Mouse (Mus musculus) limb, embryonic 15.5 days (tissue): ENCODE results near the gene Gm5938. TPM values are rescaled to one million over a fixed set of nuclear protein-coding genes. Genes with fewer than 3 reads are reported as not detected.

Source experiments
- ATAC-seq: fragments of 200-750 bp; cut with Nextera tagmentation; 2 replicates; pipeline ENCODE4 v1.8.0; 2017; ENCODE audit warnings: low read depth, moderate TSS enrichment; ENCODE audit not compliant: insufficient number of reproducible peaks, low FRiP score, low TSS enrichment
- H3K27ac ChIP-seq: fragments of 300-500 bp; sonication (generic); 2 replicates; pipeline ENCODE4 v1.5.1; 2015; ENCODE audit warnings: moderate library complexity, mild to moderate bottlenecking, inconsistent platforms
- H3K27me3 ChIP-seq: fragments of 300-500 bp; sonication (generic); 2 replicates; pipeline ENCODE4 v1.6.1; 2015; ENCODE audit warnings: inconsistent platforms
- H3K36me3 ChIP-seq: fragments of 300-500 bp; sonication (generic); 2 replicates; pipeline ENCODE4 v1.6.1; 2015; ENCODE audit warnings: inconsistent platforms
- H3K4me1 ChIP-seq: fragments of 300-500 bp; sonication (generic); 2 replicates; pipeline ENCODE4 v1.6.1; 2015; ENCODE audit warnings: inconsistent platforms
- H3K4me2 ChIP-seq: fragments of 300-500 bp; sonication (generic); 2 replicates; pipeline ENCODE4 v1.6.1; 2015; ENCODE audit warnings: mild to moderate bottlenecking, inconsistent platforms
- H3K4me3 ChIP-seq: fragments of 300-500 bp; sonication (generic); 2 replicates; pipeline ENCODE4 v1.5.1; 2015; ENCODE audit warnings: mild to moderate bottlenecking, inconsistent platforms
- H3K9ac ChIP-seq: fragments of 300-500 bp; sonication (generic); 2 replicates; pipeline ENCODE4 v1.6.1; 2015; ENCODE audit warnings: inconsistent platforms
- H3K9me3 ChIP-seq: fragments of 300-500 bp; sonication (generic); 2 replicates; pipeline ENCODE4 v1.6.1; 2016; ENCODE audit warnings: inconsistent platforms
- whole genome bisulfite sequencing: fragments of 180-500 bp; shearing (Covaris S2); methylation state at CpG from one replicate; pipeline ENCODE4 v1.1.7; 2015; 5-methylcytosine and 5-hydroxymethylcytosine counted together
- polyA plus RNA-seq: library from polyadenylated mRNA; unstranded; fragments of >200 nt; fragmentation: Nextera tagmentation; extraction: Ambion mirVana; gene quantifications from 2 replicates; pipeline ENCODE4 v1.2.1, GENCODE M21; 2015

The Gm5938 gene
- not detected in 2 replicates for polyA plus RNA-seq

DNA sequence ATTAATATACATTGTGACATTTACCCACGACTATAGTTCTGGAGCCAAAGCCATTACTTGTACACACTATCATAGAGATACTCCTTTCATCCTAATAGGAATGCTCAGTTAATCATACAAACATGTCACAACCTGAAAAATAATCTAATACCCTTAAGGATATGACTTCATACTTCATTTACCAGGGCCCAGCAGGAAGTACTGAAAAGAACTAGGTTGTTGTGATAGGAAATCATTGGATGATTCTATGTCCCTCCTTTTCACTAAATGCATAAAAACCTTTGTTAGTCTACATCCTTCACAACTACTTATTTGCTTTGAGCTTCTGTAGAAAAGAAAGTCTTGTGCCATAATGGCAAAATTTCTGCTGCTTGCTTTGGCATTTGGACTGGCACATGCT lies at the start of gene Gm5938:
Gene Gm5938, plus strand, starts transcription at position 301 of the 400 bp plus-strand sequence.
- ATAC-seq = no peak
- H3K9ac ChIP-seq = no peak within 1 kb of the TSS
- 55% methylated on average over 1 of the region's 1 CpGs for WGBS
- no peak within 1 kb of the TSS for H3K4me3 ChIP-seq
- no peaks in the 10 kb centered on the region for H3K27me3 ChIP-seq
- no peak within 1 kb of the TSS for H3K27ac ChIP-seq
- H3K36me3 ChIP-seq = no peaks in the 10 kb centered on the region
- H3K4me1 ChIP-seq = no peaks in the 10 kb centered on the region
- H3K9me3 ChIP-seq = no peaks in the 10 kb centered on the region
- no peak within 1 kb of the TSS for H3K4me2 ChIP-seq

DNA sequence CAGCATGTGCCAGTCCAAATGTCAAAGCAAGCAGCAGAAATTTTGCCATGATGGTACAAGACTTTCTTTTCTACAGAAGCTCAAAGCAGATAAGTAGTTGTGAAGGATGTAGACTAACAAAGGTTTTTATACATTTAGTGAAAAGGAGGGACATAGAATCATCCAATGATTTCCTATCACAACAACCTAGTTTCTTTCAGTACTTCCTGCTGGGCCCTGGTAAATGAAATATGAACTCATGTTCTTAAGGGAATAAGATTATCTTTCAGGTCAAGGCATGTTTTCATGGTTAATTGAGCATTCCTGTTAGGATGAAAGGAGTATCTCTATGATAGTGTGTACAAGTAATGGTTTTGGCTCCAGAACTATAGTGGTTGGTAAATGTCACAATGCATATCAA lies 34.0 kb upstream of the Gm5938 start, which contains the start of gene Obp1a:
Gene Obp1a, minus strand, starts transcription at position 101 of the 400 bp plus-strand sequence.
- Histone ChIP-seq H3K9ac (no peak within 1 kb of the TSS), H3K9me3 (no peaks in the 10 kb centered on the region), H3K27me3 (no peaks in the 10 kb centered on the region), H3K4me2 (no peak within 1 kb of the TSS), H3K36me3 (no peaks in the 10 kb centered on the region), H3K27ac (no peak within 1 kb of the TSS), H3K4me3 (no peak within 1 kb of the TSS), H3K4me1 (no peaks in the 10 kb centered on the region)
- no peak for ATAC-seq

Other genes with a start within 250 kb of the Gm5938 start
- not detected in 2 replicates for gene 5430402E10Rik, start 200.4 kb upstream of the Gm5938 start, polyA plus RNA-seq
- not detected in 2 replicates for gene Obp1a, start 34.1 kb upstream of the Gm5938 start, polyA plus RNA-seq
- gene Obp1b, start 61.3 kb downstream of the Gm5938 start, polyA plus RNA-seq = not detected in 2 replicates
- not detected in 2 replicates for gene Gm14743, start 120.5 kb downstream of the Gm5938 start, polyA plus RNA-seq
- gene 4930480E11Rik, start 244.2 kb downstream of the Gm5938 start, polyA plus RNA-seq = not detected in 2 replicates